Mouse (Mus musculus) lung, embryonic 16.5 days (tissue): ENCODE results near the gene Chic2. TPM values are rescaled to one million over a fixed set of nuclear protein-coding genes. Genes with fewer than 3 reads are reported as not detected.
A peak's percentile ranks its signal among the peaks of the same experiment; 100 is the strongest.

Experiments used
- ATAC-seq: fragments of 200-750 bp; cut with Nextera tagmentation; 2 replicates; pipeline ENCODE4 v1.8.0; 2017; ENCODE audit warnings: low read depth, mild to moderate bottlenecking, moderate library complexity
- H3K27ac ChIP-seq: fragments of 300-500 bp; sonication (generic); 2 replicates; pipeline ENCODE4 v1.5.1; 2014; ENCODE audit warnings: mild to moderate bottlenecking, control low read depth, low read length
- H3K27me3 ChIP-seq: fragments of 300-500 bp; sonication (generic); 2 replicates; pipeline ENCODE4 v1.6.1; 2014; ENCODE audit warnings: low read depth, low read length, mixed read lengths; ENCODE audit not compliant: control insufficient read depth, insufficient read depth
- H3K36me3 ChIP-seq: fragments of 300-500 bp; sonication (generic); 2 replicates; pipeline ENCODE4 v1.6.1; 2014; ENCODE audit warnings: low read length; ENCODE audit not compliant: control insufficient read depth, insufficient read depth
- H3K4me1 ChIP-seq: fragments of 300-500 bp; sonication (generic); replicated peaks from 2 replicates; pipeline ENCODE4 v1.6.1; 2014; ENCODE audit warnings: low read length, mixed read lengths; ENCODE audit not compliant: control insufficient read depth, insufficient read depth
- H3K4me2 ChIP-seq: fragments of 300-500 bp; sonication (generic); 2 replicates; pipeline ENCODE4 v1.6.1; 2014; ENCODE audit warnings: low read depth, low read length, control low read depth
- H3K4me3 ChIP-seq: fragments of 300-500 bp; sonication (generic); 2 replicates; pipeline ENCODE4 v1.5.1; 2014; ENCODE audit warnings: mild to moderate bottlenecking, low read length, control low read depth
- H3K9ac ChIP-seq: fragments of 300-500 bp; sonication (generic); 2 replicates; pipeline ENCODE4 v1.6.1; 2014; ENCODE audit warnings: low read length, control low read depth
- H3K9me3 ChIP-seq: fragments of 300-500 bp; sonication (generic); 2 replicates; pipeline ENCODE4 v1.6.1; 2016; ENCODE audit warnings: low read length; ENCODE audit not compliant: control insufficient read depth
- WGBS: fragments of 180-500 bp; shearing (Covaris S2); extraction: QIAGEN DNeasy Blood & Tissue Kit; methylation state at CpG from one replicate; pipeline ENCODE4 v1.1.7; 2014; 5-methylcytosine and 5-hydroxymethylcytosine counted together
- polyA plus RNA-seq: library from polyadenylated mRNA; unstranded; fragments of >200 nt; fragmentation: Nextera tagmentation; extraction: Ambion mirVana; gene quantifications from 2 replicates; pipeline ENCODE4 v1.2.1, GENCODE M21; 2015

The Chic2 gene
- polyA plus RNA-seq, 1 experiment from 2014 or later: 24.9 TPM

DNA sequence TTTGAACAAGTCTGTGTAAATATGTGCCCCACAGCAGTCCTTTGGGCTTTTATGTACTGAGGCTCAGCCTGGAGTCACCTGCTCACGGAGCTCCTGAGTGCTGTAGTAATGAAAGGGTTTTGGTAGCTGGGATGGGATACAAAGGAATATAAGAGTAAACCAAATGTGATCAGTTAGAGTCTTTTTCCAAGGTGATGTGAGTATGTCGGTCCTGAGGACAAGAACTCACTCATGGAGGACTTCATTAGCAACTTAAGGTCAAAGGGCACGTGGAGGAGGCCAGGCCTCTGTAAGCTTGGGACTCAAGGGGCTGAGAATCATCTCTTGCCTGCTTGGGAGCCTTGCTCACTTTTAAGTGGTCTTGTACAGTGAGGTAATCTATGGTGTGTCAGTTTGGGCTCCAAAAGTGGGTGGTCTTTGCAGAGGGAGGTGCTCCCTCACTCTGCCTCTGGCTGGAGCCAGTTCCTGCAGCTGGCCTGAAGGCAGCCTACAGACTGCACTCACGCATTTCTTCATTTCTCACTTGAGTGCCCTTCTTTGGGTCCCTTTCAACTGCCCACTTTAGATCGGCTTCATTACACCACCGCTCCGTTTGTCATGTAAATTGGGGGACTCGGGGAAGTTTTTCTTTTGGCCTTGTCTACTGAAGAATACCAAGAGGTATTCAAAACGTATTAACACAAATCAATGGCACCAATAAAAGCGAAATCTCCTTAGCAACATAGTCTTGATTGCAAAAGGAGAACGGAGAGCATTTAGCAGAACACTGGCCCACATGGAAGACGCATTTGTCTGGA lies 45.7 kb downstream of the Chic2 start:
- Histone ChIP-seq H3K27ac (no peak overlapping the region), H3K4me2 (no peak overlapping the region), H3K9me3 (no peaks in the 10 kb centered on the region), H3K36me3 (peaks cover 4% of the 10 kb centered on the region; the same call in 1 of the 2 replicates), H3K4me3 (no peak overlapping the region), H3K9ac (no peak overlapping the region), H3K4me1 (no peaks in the 10 kb centered on the region), H3K27me3 (no peaks in the 10 kb centered on the region)
- no peak for ATAC-seq
- WGBS: 78% methylated on average over 12 of the region's 12 CpGs

- no peak for ATAC-seq
- 59% methylated on average over 8 of the region's 8 CpGs for WGBS
Measured at GRCm38 (mm10) chr5:74994947-74995346, 49.6 kb downstream of the Chic2 start.

DNA sequence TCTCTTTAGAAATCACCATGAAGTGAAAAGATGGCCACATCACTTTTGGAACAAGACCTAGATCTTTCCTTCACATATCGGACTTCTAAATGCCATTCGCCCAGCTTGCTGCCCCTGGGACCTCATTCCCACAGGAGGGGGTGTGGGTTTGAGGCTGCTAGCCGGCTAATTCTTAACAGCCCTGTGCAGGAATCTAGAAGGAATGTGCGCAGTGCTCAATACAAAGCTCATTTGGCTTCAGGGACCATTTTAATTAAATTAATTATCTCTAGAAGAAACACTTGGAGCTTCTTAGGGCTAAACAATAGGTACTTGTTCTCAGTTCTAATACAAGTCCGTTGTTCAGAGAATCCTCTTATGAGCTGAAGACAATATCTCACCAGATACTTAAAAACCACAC lies 60.5 kb downstream of the Chic2 start:
- no peaks in the 10 kb centered on the region for H3K27me3 ChIP-seq
- ATAC-seq: no peak
- no peak overlapping the region for H3K9ac ChIP-seq
- H3K27ac ChIP-seq: no peak overlapping the region
- no peak overlapping the region for H3K4me3 ChIP-seq
- no peaks in the 10 kb centered on the region; the same call in 1 of the 2 replicates for H3K9me3 ChIP-seq
- H3K4me1 ChIP-seq: peaks cover 8% of the 10 kb centered on the region
- H3K36me3 ChIP-seq: no peaks in the 10 kb centered on the region
- no peak overlapping the region for H3K4me2 ChIP-seq
- 77% methylated on average over 5 of the region's 5 CpGs for WGBS

More at GRCm38 (mm10) chr5:74994947-74995346, 49.6 kb downstream of the Chic2 start:
- H3K4me2 ChIP-seq: no peak overlapping the region
- H3K9me3 ChIP-seq: peaks cover 8% of the 10 kb centered on the region; the same call in 1 of the 2 replicates
- H3K27ac ChIP-seq: no peak overlapping the region
- no peaks in the 10 kb centered on the region for H3K4me1 ChIP-seq
- H3K9ac ChIP-seq: no peak overlapping the region
- H3K36me3 ChIP-seq: 0 out of 2 replicates have a peak, but pooled peaks cover 5% of the 10 kb centered on the region
- H3K4me3 ChIP-seq: no peak overlapping the region
- no peaks in the 10 kb centered on the region for H3K27me3 ChIP-seq

- ATAC-seq: no peak
- Histone ChIP-seq H3K4me1 (peaks cover 10% of the 10 kb centered on the region), H3K27me3 (no peaks in the 10 kb centered on the region), H3K36me3 (no peaks in the 10 kb centered on the region), H3K9ac (no peak overlapping the region), H3K4me2 (no peak overlapping the region), H3K27ac (no peak overlapping the region), H3K9me3 (no peaks in the 10 kb centered on the region), H3K4me3 (no peak overlapping the region)
- WGBS: 71% methylated on average over 4 of the region's 4 CpGs
Measured at GRCm38 (mm10) chr5:74980574-74980973, 64.0 kb downstream of the Chic2 start.

DNA sequence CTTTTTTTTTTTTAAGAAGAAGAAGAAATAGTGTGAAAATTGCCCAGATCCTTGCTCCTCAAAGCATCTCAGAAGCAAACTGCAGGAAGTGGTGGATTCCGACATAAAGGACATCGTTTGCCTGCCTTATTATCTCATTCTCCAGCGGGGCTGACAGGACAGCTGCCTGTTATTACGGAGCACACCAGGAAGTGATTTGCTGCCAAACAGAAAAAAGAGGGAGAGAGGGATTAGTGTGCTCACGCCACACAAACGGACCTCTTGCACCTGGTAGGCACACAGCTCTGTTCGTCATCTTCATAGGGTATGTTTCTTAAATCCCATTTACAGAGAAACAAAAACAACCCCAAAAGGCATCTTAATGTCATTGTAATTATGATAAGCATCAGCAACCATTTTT lies 64.4 kb downstream of the Chic2 start:
- Histone ChIP-seq H3K4me2 (no peak overlapping the region), H3K9ac (no peak overlapping the region), H3K4me3 (no peak overlapping the region), H3K27ac (no peak overlapping the region; the same call in 1 of the 2 replicates), H3K27me3 (no peaks in the 10 kb centered on the region), H3K4me1 (peaks cover 14% of the 10 kb centered on the region), H3K36me3 (no peaks in the 10 kb centered on the region), H3K9me3 (no peaks in the 10 kb centered on the region)
- ATAC-seq: no peak
- WGBS: 20% methylated on average over 7 of the region's 7 CpGs

GRCm38 (mm10) chr5:74979586-74979985 lies 65.0 kb downstream of the Chic2 start:
- H3K36me3 ChIP-seq: no peaks in the 10 kb centered on the region
- peaks cover 19% of the 10 kb centered on the region for H3K4me1 ChIP-seq
- WGBS: 37% methylated on average over 7 of the region's 7 CpGs
- no peak for ATAC-seq
- H3K27ac ChIP-seq: peak overlapping the region; percentile 27; the same call in 1 of the 2 replicates
- no peaks in the 10 kb centered on the region for H3K27me3 ChIP-seq
- H3K4me3 ChIP-seq: no peak overlapping the region
- no peaks in the 10 kb centered on the region for H3K9me3 ChIP-seq
- no peak overlapping the region for H3K4me2 ChIP-seq
- H3K9ac ChIP-seq: no peak overlapping the region

DNA sequence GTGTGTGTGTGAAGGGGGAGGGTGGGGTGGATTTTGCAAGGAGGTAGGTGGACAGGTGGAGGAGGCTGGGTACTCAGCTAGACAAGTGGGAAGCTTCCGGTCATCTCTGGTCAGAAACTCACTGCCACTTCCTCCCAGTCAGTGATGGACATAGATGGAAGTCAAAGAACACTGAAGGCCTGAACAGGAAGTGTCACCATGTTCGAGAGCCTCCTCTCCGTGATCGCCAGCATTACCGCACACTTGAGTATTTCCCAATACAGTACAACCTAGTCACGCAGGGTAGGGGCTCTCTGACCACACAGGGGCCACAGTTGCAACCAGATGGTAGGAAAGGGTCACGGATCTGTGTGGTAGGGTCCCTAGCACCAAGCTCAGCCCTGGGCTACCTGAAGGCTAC lies 69.1 kb downstream of the Chic2 start:
- ATAC-seq: no peak
- 79% methylated on average over 7 of the region's 7 CpGs for WGBS
- no peak overlapping the region for H3K4me3 ChIP-seq
- H3K4me2 ChIP-seq: no peak overlapping the region
- H3K36me3 ChIP-seq: no peaks in the 10 kb centered on the region
- H3K9ac ChIP-seq: no peak overlapping the region
- H3K4me1 ChIP-seq: peaks cover 26% of the 10 kb centered on the region
- no peaks in the 10 kb centered on the region for H3K27me3 ChIP-seq
- peak overlapping the region; percentile 94 for H3K27ac ChIP-seq
- H3K9me3 ChIP-seq: no peaks in the 10 kb centered on the region

DNA sequence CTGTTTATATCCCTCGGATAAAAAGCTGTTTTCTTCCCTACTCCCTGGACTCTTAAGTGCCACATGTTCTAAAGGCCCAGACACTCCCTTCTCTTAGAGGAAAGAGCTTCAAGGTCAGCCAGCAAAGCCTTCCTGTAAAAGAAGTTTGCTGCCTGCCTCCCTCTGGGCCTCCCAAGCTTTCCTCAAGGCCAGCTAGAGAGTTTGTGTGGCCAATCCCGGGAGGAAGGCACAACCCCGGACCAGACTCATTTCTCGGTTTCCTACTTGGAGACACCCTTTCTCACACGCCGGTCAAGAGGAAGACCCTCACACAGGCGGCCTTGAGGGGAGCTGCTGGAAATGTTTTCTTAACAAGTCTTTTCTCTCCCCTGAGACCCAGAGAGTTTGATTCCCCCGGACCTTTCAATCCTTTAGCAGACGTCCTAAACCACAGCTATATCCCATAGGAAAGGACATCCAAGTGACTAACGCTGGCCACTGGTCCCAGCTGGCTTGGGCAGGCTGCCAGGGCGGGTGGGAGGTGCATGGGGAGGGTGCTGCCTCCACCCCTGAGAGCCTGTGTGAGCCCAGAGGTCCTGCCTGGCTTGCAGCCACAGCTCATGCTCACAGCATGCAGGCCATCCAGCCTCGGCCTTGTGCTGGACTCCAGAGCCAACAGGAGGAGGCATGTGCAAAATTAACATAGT lies 69.7 kb downstream of the Chic2 start:
- Histone ChIP-seq H3K4me2 (peak overlapping the region; percentile 14), H3K27ac (peak overlapping the region; percentile 94), H3K4me1 (peaks cover 23% of the 10 kb centered on the region), H3K9me3 (no peaks in the 10 kb centered on the region), H3K36me3 (no peaks in the 10 kb centered on the region), H3K4me3 (no peak overlapping the region), H3K9ac (peak overlapping the region; percentile 46; the same call in 1 of the 2 replicates), H3K27me3 (no peaks in the 10 kb centered on the region)
- ATAC-seq: peak; percentile 85
- 25% methylated on average over 12 of the region's 12 CpGs for WGBS

DNA sequence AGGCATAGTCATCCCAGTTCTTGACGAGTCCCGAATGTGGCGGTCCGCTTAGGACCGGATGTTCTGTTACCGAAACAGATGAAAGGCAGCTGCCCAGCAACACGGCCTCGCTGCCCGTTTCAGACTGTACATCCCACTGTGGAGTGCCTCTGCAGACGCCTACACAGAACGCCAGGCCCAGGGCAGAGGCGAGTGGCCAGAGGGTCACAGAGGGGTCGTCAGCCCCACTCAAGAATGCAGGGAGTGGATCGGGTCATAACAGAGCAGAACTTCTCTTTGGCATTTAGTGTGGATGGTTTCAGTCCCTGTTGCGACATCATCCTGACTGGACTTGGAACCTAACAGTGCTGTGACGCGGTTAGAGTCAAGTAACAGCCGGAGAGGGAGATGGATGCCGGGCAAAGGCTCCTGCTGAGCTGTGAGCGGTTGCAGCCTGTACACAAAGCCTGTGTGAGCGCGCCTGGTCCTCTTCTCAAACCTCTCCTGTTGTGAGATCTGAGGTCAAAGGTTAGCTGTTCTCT lies 70.5 kb downstream of the Chic2 start:
- Histone ChIP-seq H3K4me1 (peaks cover 18% of the 10 kb centered on the region), H3K9ac (no peak overlapping the region), H3K9me3 (no peaks in the 10 kb centered on the region), H3K27ac (peak overlapping the region; percentile 94), H3K4me2 (peak overlapping the region; percentile 14; the same call in 1 of the 2 replicates), H3K4me3 (no peak overlapping the region), H3K27me3 (no peaks in the 10 kb centered on the region), H3K36me3 (no peaks in the 10 kb centered on the region)
- 40% methylated on average over 22 of the region's 22 CpGs for WGBS
- ATAC-seq: peak; percentile 89
